Mouse (Mus musculus): Measurements from ENCODE around the gene Fetub.

DNA sequence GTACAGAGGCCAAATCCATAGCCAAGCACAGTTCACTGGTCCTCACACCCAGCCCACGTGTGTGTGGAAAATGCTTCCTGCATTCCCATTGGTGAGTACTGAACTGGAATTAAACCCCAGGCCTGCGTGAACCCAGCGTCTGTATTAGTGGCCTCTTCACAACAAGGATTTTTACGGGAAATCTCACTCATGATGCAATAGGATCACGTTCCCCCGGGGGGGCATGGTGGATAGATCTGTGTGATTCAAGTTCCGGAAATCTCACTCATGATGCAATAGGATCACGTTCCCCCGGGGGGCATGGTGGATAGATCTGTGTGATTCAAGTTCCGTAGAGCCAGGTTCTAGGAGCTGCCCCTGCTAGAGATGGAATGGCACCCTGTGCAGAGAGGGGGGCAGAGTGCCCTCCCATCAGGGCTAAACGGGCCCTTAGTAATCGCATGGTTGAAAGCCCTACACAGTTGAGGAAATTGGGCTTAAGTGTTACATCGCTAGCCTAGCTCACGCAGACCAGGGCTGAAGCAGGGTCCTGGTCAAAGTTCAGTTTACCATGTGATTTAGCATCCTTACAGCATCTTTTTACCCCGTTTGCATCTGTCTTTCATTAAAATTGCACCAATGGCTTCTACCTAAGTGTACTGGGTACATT, 654 bp downstream of the Fetub start:
- TF ChIP-seq POLR2A (IDR thresholded peaks at IDR 0.05; ENCODE audit: control insufficient read depth, extremely low read depth, insufficient read depth, low read length, poor library complexity) (no peak), CTCF (IDR thresholded peaks at IDR 0.05; ENCODE audit: borderline replicate concordance, control insufficient read depth, extremely low read depth, insufficient read depth, low read length, poor library complexity) (no peak)
